Mouse (Mus musculus): ENCODE data around the gene Itprip. TPM values are rescaled to one million over a fixed set of nuclear protein-coding genes. Genes with fewer than 3 reads are reported as not detected.

Itprip gene
- polyA plus RNA-seq, 1 experiment from 2014 or later, result 20.5 TPM

- H3K27ac ChIP-seq (ENCODE audit: low read length), result no peak overlapping the region
- no peak for ATAC-seq (ENCODE audit: low FRiP score, low TSS enrichment)
Observed at GRCm38 (mm10) chr19:47918016-47918415, 1.1 kb downstream of the Itprip start.

DNA sequence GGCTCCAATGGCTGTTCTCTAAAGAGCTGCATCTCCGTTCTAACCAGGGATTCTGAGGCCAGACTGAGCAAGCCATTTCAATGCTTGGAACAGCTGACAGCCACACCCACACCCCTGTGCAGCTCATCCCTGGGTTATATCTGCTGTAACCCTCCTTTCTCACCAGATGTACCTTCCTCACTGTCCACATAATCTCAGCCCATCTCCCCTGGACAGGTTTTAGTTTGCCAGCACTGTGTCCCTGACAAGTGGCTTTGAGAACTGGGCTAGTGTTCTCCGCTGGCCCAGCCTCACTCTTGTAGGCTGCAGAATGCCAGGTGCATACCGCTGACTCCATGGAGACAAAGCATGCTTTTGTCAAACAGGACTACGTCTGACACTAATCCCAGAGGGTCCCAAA lies 1.7 kb downstream of the Itprip start:
- Histone ChIP-seq H3K4me1 (ENCODE audit: insufficient read depth, low read length) (peaks cover 17% of the 10 kb centered on the region), H3K27ac (ENCODE audit: low read length) (no peak overlapping the region), H3K9me3 (ENCODE audit: low read length) (no peaks in the 10 kb centered on the region), H3K4me2 (replicated peaks; ENCODE audit: low read depth, low read length) (peak overlapping the region; percentile 74), H3K4me3 (ENCODE audit: low read length) (peak overlapping the region; percentile 66), H3K27me3 (ENCODE audit: insufficient read depth, low read length) (no peaks in the 10 kb centered on the region), H3K36me3 (ENCODE audit: insufficient read depth, low read length) (no peaks in the 10 kb centered on the region), H3K9ac (replicated peaks; ENCODE audit: low read length) (peak overlapping the region; percentile 76)
- no peak for ATAC-seq (ENCODE audit: low FRiP score, low TSS enrichment)
- 47% methylated on average over 4 of the region's 4 CpGs for WGBS

More at GRCm38 (mm10) chr19:47918016-47918415, 1.1 kb downstream of the Itprip start:
- no peaks in the 10 kb centered on the region for H3K36me3 ChIP-seq (ENCODE audit: insufficient read depth, low read length)
- peaks cover 17% of the 10 kb centered on the region for H3K4me1 ChIP-seq (ENCODE audit: insufficient read depth, low read length)
- H3K27me3 ChIP-seq (ENCODE audit: insufficient read depth, low read length), result no peaks in the 10 kb centered on the region
- peak overlapping the region; percentile 66 for H3K4me3 ChIP-seq (ENCODE audit: low read length)
- H3K4me2 ChIP-seq (replicated peaks; ENCODE audit: low read depth, low read length), result peak overlapping the region; percentile 74
- 15% methylated on average over 9 of the region's 9 CpGs for whole genome bisulfite sequencing
- H3K9me3 ChIP-seq (ENCODE audit: low read length), result no peaks in the 10 kb centered on the region
- H3K9ac ChIP-seq (replicated peaks; ENCODE audit: low read length), result peak overlapping the region; percentile 76

GRCm38 (mm10) chr19:47915251-47915650 lies 3.8 kb downstream of the Itprip start:
- no peak overlapping the region for H3K27ac ChIP-seq (ENCODE audit: low read length)
- no peak overlapping the region for H3K9ac ChIP-seq (replicated peaks; ENCODE audit: low read length)
- no peak overlapping the region for H3K4me3 ChIP-seq (ENCODE audit: low read length)
- no peaks in the 10 kb centered on the region for H3K27me3 ChIP-seq (ENCODE audit: insufficient read depth, low read length)
- no peak overlapping the region for H3K4me2 ChIP-seq (replicated peaks; ENCODE audit: low read depth, low read length)
- ATAC-seq (ENCODE audit: low FRiP score, low TSS enrichment), result no peak
- peaks cover 20% of the 10 kb centered on the region for H3K4me1 ChIP-seq (ENCODE audit: insufficient read depth, low read length)
- no peaks in the 10 kb centered on the region for H3K9me3 ChIP-seq (ENCODE audit: low read length)
- 88% methylated on average over 4 of the region's 4 CpGs for WGBS
- no peaks in the 10 kb centered on the region for H3K36me3 ChIP-seq (ENCODE audit: insufficient read depth, low read length)

GRCm38 (mm10) chr19:47914191-47914590 lies 4.9 kb downstream of the Itprip start:
- Histone ChIP-seq H3K4me2 (replicated peaks; ENCODE audit: low read depth, low read length) (no peak overlapping the region), H3K9ac (replicated peaks; ENCODE audit: low read length) (no peak overlapping the region), H3K9me3 (ENCODE audit: low read length) (no peaks in the 10 kb centered on the region), H3K27me3 (ENCODE audit: insufficient read depth, low read length) (no peaks in the 10 kb centered on the region), H3K36me3 (ENCODE audit: insufficient read depth, low read length) (no peaks in the 10 kb centered on the region), H3K27ac (ENCODE audit: low read length) (no peak overlapping the region), H3K4me3 (ENCODE audit: low read length) (no peak overlapping the region), H3K4me1 (ENCODE audit: insufficient read depth, low read length) (peaks cover 28% of the 10 kb centered on the region)
- 92% methylated on average over 4 of the region's 4 CpGs for WGBS
- ATAC-seq (ENCODE audit: low FRiP score, low TSS enrichment), result no peak

DNA sequence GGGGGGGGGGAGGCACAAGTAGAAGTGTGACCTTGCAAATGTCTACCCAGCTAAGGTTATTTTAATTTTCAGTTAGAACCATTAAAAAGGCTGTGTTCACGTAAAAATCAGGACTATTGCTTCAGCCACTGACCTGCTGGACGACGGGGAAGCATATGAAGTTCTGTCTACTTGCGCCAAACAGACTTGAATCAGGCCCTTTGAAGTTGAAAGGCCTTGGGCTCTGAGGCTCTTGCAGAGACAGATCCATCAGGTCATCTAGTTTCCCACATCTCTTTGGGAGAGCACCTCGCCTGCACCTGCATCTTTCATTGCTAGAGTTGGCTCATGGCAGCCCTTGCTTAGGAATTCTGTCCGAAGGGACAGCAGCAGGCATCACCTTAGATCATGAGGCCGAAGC lies 5.8 kb downstream of the Itprip start:
- WGBS, result 82% methylated on average over 7 of the region's 7 CpGs

DNA sequence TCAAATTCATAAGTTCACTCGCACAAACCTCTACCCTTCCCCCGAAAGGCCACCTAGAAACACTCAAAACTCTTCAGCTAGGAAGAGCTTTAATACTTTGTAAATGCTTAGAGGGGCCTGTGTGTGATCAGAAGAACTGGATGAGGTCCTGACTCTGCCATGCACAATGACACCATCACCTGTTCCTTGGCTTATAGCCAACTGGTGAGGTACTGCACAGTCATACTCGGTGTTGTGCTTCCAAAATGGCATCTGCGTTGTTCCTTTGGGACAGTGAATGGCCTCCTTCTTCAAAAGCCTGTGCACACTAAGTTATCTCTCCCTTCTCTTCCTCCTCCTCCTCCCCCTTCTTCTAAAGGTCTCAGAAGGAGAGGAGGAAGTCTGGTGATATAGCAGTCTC lies 8.3 kb downstream of the Itprip start:
- WGBS, result 90% methylated on average over 4 of the region's 4 CpGs
- H3K36me3 ChIP-seq (ENCODE audit: insufficient read depth, low read length), result no peaks in the 10 kb centered on the region
- no peak overlapping the region for H3K9ac ChIP-seq (replicated peaks; ENCODE audit: low read length)
- H3K4me1 ChIP-seq (ENCODE audit: insufficient read depth, low read length), result peaks cover 23% of the 10 kb centered on the region
- H3K4me3 ChIP-seq (ENCODE audit: low read length), result no peak overlapping the region
- no peaks in the 10 kb centered on the region for H3K9me3 ChIP-seq (ENCODE audit: low read length)
- H3K27me3 ChIP-seq (ENCODE audit: insufficient read depth, low read length), result no peaks in the 10 kb centered on the region
- H3K27ac ChIP-seq (ENCODE audit: low read length), result no peak overlapping the region
- no peak overlapping the region for H3K4me2 ChIP-seq (replicated peaks; ENCODE audit: low read depth, low read length)
- ATAC-seq (ENCODE audit: low FRiP score, low TSS enrichment), result no peak

More for the DNA sequence above, 5.8 kb downstream of the Itprip start:
- Histone ChIP-seq H3K36me3 (ENCODE audit: insufficient read depth, low read length) (no peaks in the 10 kb centered on the region), H3K4me3 (ENCODE audit: low read length) (no peak overlapping the region), H3K27ac (ENCODE audit: low read length) (no peak overlapping the region), H3K9me3 (ENCODE audit: low read length) (no peaks in the 10 kb centered on the region), H3K4me2 (replicated peaks; ENCODE audit: low read depth, low read length) (no peak overlapping the region), H3K27me3 (ENCODE audit: insufficient read depth, low read length) (no peaks in the 10 kb centered on the region), H3K9ac (replicated peaks; ENCODE audit: low read length) (no peak overlapping the region), H3K4me1 (ENCODE audit: insufficient read depth, low read length) (peaks cover 35% of the 10 kb centered on the region)
- ATAC-seq (ENCODE audit: low FRiP score, low TSS enrichment), result no peak

DNA sequence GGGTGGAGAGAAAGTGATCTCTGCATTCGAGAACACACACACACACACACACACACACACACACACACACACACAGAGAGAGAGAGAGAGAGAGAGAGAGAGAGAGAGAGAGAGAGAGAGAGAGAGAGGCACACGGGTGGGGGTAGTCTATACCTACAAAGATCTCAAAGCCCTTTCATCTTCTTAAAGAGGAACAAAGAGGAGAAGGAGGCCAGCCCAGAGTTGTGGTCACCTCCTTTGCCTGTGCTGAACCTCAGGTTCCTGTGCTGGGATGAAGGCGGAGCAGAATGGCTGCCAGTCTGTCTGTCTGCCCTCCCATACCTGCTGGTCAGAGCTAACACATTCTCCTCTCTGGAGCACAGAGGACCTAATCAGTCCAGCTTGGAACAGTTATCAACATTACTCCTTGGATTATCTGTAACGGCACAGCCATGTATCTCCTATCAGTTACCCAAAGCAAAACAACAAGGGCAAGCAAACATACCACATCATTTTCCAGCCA lies 8.9 kb downstream of the Itprip start:
- Histone ChIP-seq H3K4me1 (ENCODE audit: insufficient read depth, low read length) (peaks cover 29% of the 10 kb centered on the region), H3K9me3 (ENCODE audit: low read length) (no peaks in the 10 kb centered on the region), H3K4me3 (ENCODE audit: low read length) (no peak overlapping the region), H3K4me2 (replicated peaks; ENCODE audit: low read depth, low read length) (peak overlapping the region; percentile 56; the same call in 1 of the 2 replicates), H3K9ac (replicated peaks; ENCODE audit: low read length) (no peak overlapping the region), H3K27ac (ENCODE audit: low read length) (peak overlapping the region; percentile 85), H3K27me3 (ENCODE audit: insufficient read depth, low read length) (no peaks in the 10 kb centered on the region), H3K36me3 (ENCODE audit: insufficient read depth, low read length) (no peaks in the 10 kb centered on the region)
- WGBS, result 40% methylated on average over 4 of the region's 4 CpGs
- ATAC-seq (ENCODE audit: low FRiP score, low TSS enrichment), result no peak

DNA sequence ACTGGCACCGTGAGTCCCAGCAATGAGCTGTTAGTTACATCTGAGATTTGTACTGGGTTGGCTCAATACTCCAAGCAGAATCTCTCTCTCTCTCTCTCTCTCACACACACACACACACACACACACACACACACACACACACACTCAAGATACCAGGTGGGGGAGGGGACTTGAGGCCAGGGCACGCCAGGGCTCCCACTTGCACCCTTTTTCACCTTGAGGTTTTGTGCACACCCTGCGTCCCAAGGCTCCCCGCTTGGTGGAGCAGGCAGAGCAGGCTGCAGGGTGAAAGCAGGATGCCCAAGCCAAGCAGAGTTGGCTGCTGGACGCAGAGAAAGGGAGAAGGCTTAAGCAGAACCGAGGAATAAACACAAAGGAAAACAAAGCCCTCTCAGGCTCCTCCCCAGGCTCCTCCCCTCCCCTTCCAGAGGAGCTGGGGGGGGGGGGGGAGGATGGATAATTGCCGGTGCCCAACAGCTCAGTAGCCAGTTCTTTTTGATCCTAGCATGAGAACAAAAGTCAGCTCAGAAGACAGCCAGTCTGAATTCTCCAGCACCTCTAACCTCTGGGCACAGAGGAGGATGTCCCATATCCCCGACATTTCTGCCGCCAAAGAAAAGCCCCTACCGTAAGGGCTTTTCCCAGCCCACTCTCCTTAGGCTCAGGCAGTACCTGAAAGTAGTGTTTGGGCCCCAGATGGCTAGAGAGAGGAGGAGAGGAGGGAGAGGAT lies 9.5 kb downstream of the Itprip start:
- Histone ChIP-seq H3K4me2 (replicated peaks; ENCODE audit: low read depth, low read length) (peak overlapping the region; percentile 56), H3K9me3 (ENCODE audit: low read length) (no peaks in the 10 kb centered on the region), H3K27ac (ENCODE audit: low read length) (peak overlapping the region; percentile 85), H3K9ac (replicated peaks; ENCODE audit: low read length) (peak overlapping the region; percentile 62), H3K4me1 (ENCODE audit: insufficient read depth, low read length) (peaks cover 30% of the 10 kb centered on the region), H3K36me3 (ENCODE audit: insufficient read depth, low read length) (no peaks in the 10 kb centered on the region), H3K4me3 (ENCODE audit: low read length) (peak overlapping the region; percentile 38), H3K27me3 (ENCODE audit: insufficient read depth, low read length) (no peaks in the 10 kb centered on the region)
- peak; percentile 50; the same call in 1 of the 2 replicates for ATAC-seq (ENCODE audit: low FRiP score, low TSS enrichment)
- 1% methylated on average over 9 of the region's 10 CpGs for WGBS

GRCm38 (mm10) chr19:47908961-47909371 lies 10.1 kb downstream of the Itprip start:
- Histone ChIP-seq H3K36me3 (ENCODE audit: insufficient read depth, low read length) (no peaks in the 10 kb centered on the region), H3K4me2 (replicated peaks; ENCODE audit: low read depth, low read length) (peak overlapping the region; percentile 56), H3K4me1 (ENCODE audit: insufficient read depth, low read length) (peaks cover 30% of the 10 kb centered on the region), H3K4me3 (ENCODE audit: low read length) (no peak overlapping the region), H3K27me3 (ENCODE audit: insufficient read depth, low read length) (no peaks in the 10 kb centered on the region), H3K9ac (replicated peaks; ENCODE audit: low read length) (peak overlapping the region; percentile 62; the same call in 1 of the 2 replicates), H3K27ac (ENCODE audit: low read length) (no peak overlapping the region), H3K9me3 (ENCODE audit: low read length) (no peaks in the 10 kb centered on the region)
- peak; percentile 41 for ATAC-seq (ENCODE audit: low FRiP score, low TSS enrichment)
- WGBS, result 17% methylated on average over 6 of the region's 6 CpGs

DNA sequence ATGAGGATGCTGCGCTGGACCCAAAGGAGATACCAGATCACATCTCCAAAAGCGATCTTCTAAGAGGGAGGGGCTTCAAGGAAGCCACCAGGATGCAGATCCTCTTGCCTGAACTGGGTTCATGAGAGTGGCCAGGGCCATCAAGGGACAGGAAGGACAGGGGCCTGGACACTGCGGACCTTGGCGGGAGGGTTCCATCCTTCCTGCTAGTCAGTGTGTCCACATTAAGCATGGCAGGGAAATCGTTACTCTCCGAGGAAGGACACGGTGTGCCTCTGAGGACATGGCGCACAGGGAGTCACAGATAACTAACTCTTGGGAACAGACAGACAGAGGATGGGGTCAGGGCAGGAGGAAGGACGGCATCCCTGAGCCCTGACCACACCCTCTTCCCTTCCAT lies 11.5 kb downstream of the Itprip start:
- WGBS, result 84% methylated on average over 9 of the region's 9 CpGs
- no peaks in the 10 kb centered on the region for H3K36me3 ChIP-seq (ENCODE audit: insufficient read depth, low read length)
- ATAC-seq (ENCODE audit: low FRiP score, low TSS enrichment), result 0 out of 2 replicates have a peak, but pooled peaks have one; percentile 11
- no peaks in the 10 kb centered on the region for H3K27me3 ChIP-seq (ENCODE audit: insufficient read depth, low read length)
- H3K9ac ChIP-seq (replicated peaks; ENCODE audit: low read length), result no peak overlapping the region
- no peak overlapping the region for H3K4me2 ChIP-seq (replicated peaks; ENCODE audit: low read depth, low read length)
- H3K27ac ChIP-seq (ENCODE audit: low read length), result no peak overlapping the region
- no peak overlapping the region for H3K4me3 ChIP-seq (ENCODE audit: low read length)
- H3K4me1 ChIP-seq (ENCODE audit: insufficient read depth, low read length), result peaks cover 44% of the 10 kb centered on the region
- H3K9me3 ChIP-seq (ENCODE audit: low read length), result no peaks in the 10 kb centered on the region
